Mouse (Mus musculus) bone marrow, adult 2 months (tissue): ENCODE results near the gene Retreg1.

Source experiments
- CTCF ChIP-seq: fragments of 200-500 bp; IDR thresholded peaks from 2 replicates; pipeline ENCODE4 v1.5.1; 2011; ENCODE audit warnings: low read length, control low read depth; ENCODE audit not compliant: control insufficient read depth, insufficient read depth
- POLR2A ChIP-seq: fragments of 200-500 bp; IDR thresholded peaks from 2 replicates; pipeline ENCODE4 v1.6.1; 2011; ENCODE audit warnings: low read depth, mild to moderate bottlenecking, control low read depth, low read length, borderline replicate concordance; ENCODE audit not compliant: control insufficient read depth

GRCm38 (mm10) chr15:25941514-25941913, 98.5 kb downstream of the Retreg1 start:
- TF ChIP-seq POLR2A (no peak), CTCF (no peak)
